In the genomic region with DNA sequence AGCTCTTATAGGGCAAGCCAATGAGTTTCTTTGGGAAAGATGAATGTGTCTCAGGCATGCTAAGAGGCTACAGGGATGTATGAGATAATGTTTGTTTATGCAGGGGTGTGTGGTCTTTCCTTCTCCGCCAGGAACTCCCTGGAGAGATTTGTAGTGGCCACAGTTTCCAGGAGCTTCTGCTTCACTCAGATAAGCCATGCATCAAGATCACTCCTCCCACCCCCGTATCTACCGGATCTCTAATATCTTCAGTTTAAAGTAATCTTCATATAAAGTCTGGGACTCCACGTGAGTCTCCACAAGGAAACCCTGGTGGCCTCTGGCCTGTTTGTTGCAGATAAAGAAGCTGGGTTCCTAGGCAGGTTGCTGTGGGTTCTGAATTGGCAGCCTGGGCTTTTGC, we compare ENCODE assay signal across 16 mouse cellular contexts. TPM values are rescaled to one million over a fixed set of nuclear protein-coding genes. Genes with fewer than 3 reads are reported as not detected.
DNase-seq lines count a peak whose midpoint lies in the region; ATAC-seq and TF ChIP-seq lines count a peak whose summit lies in the region.
"Had no signal": no experiment of that assay in that cellular context is flagged by ENCODE, and none has a peak within 500 bp of the region (broad histone marks: within the 10 kb centered on the region; RNA-seq: fewer than 3 reads in every experiment).

No protein-coding gene starts in this region.

- H3K36me3 ChIP-seq in lung, postnatal 0 days (ENCODE audit: insufficient read depth, low read length): no peaks in the 10 kb centered on the region
- H3K36me3 ChIP-seq in liver, embryonic 12.5 days: no peaks in the 10 kb centered on the region
- H3K36me3 ChIP-seq: heart, embryonic 15.5 days; limb, embryonic 15.5 days; midbrain, embryonic 13.5 days had no signal

- H3K4me1 ChIP-seq in lung, postnatal 0 days (ENCODE audit: insufficient read depth, low read depth, low read length): no peaks in the 10 kb centered on the region
- peaks cover 36% of the 10 kb centered on the region for H3K4me1 ChIP-seq in liver, embryonic 12.5 days
- H3K4me1 ChIP-seq: heart, embryonic 15.5 days; limb, embryonic 15.5 days; midbrain, embryonic 13.5 days had no signal

- H3K4me2 ChIP-seq in lung, postnatal 0 days (replicated peaks; ENCODE audit: low read depth, low read length): no peak overlapping the region
- peak overlapping the region; percentile 42 for H3K4me2 ChIP-seq in liver, embryonic 12.5 days
- H3K4me2 ChIP-seq: heart, embryonic 15.5 days; limb, embryonic 15.5 days; midbrain, embryonic 13.5 days had no signal

- intact Hi-C loops in heart, postnatal 14 days (cut with DNase I): no loop called here

- peak; percentile 74 for DNase-seq in heart, adult 11 months
- no peak for DNase-seq in heart, postnatal 14 days
- DNase-seq in lung, postnatal 0 days (ENCODE audit: low spot score): peak; percentile 46
- no peak for DNase-seq in lung, adult 18-20 months
- DNase-seq in urinary bladder, adult 18-20 months (ENCODE audit: low spot score in 2 of 2): no peak
- no peak for DNase-seq in retina, embryonic 14.5 days (ENCODE audit: low spot score)
- DNase-seq: cerebellum, adult 2 months had no signal

- H3K9ac ChIP-seq in lung, postnatal 0 days (replicated peaks; ENCODE audit: low read depth): no peak overlapping the region
- H3K9ac ChIP-seq in liver, embryonic 12.5 days: no peak overlapping the region
- H3K9ac ChIP-seq: heart, embryonic 15.5 days; limb, embryonic 15.5 days; midbrain, embryonic 13.5 days had no signal

- WGBS in lung, postnatal 0 days: 29% methylated on average over 4 of the region's 4 CpGs
- WGBS in liver, embryonic 12.5 days (ENCODE audit: insufficient replicate concordance): 18% methylated on average over 4 of the region's 4 CpGs

- no peaks in the 10 kb centered on the region for H3K27me3 ChIP-seq in lung, postnatal 0 days (replicated peaks; ENCODE audit: insufficient read depth, low read length)
- no peaks in the 10 kb centered on the region for H3K27me3 ChIP-seq in liver, embryonic 12.5 days (replicated peaks)
- H3K27me3 ChIP-seq: heart, embryonic 15.5 days; limb, embryonic 15.5 days; midbrain, embryonic 13.5 days had no signal

- ATAC-seq in lung, postnatal 0 days: peak; percentile 90
- peak; percentile 96 for ATAC-seq in liver, embryonic 12.5 days
- ATAC-seq in megakaryocyte-erythroid progenitor cell, adult 5-6 weeks (replicated peaks; ENCODE audit: low FRiP score, low TSS enrichment, poor library complexity, severe bottlenecking): peak; percentile 96
- ATAC-seq: midbrain, embryonic 13.5 days had no signal

- no peaks in the 10 kb centered on the region for H3K9me3 ChIP-seq in lung, postnatal 0 days (ENCODE audit: low read length)
- H3K9me3 ChIP-seq in liver, embryonic 12.5 days (replicated peaks): no peaks in the 10 kb centered on the region
- H3K9me3 ChIP-seq: heart, embryonic 15.5 days; limb, embryonic 15.5 days had no signal

- H3K4me3 ChIP-seq in lung, postnatal 0 days (ENCODE audit: low read depth, low read length): no peak overlapping the region
- H3K4me3 ChIP-seq in liver, embryonic 12.5 days: no peak overlapping the region
- H3K4me3 ChIP-seq: heart, embryonic 15.5 days; limb, embryonic 15.5 days; midbrain, embryonic 13.5 days had no signal

- no peak for TF ChIP-seq CTCF in lung, postnatal 0 days (IDR thresholded peaks at IDR 0.05)

- peak; percentile 53 for TF ChIP-seq EP300 in lung, postnatal 0 days (IDR thresholded peaks at IDR 0.05)

- 0 out of 2 replicates have a peak overlapping the region, but pooled peaks have one; percentile 14 for H3K27ac ChIP-seq in lung, postnatal 0 days (ENCODE audit: low read length)
- H3K27ac ChIP-seq in liver, embryonic 12.5 days: peak overlapping the region; percentile 82
- H3K27ac ChIP-seq: heart, embryonic 15.5 days; limb, embryonic 15.5 days; midbrain, embryonic 13.5 days had no signal

RNA-seq across cellular contexts. Expression of gene Dppa4, which starts 30.7 kb away (rescaled TPM):
- total RNA-seq in heart, postnatal 14 days (2021): not detected
- not detected in 2 replicates for polyA plus RNA-seq in lung, postnatal 0 days (2015; fragmentation: Nextera tagmentation; extraction: Ambion mirVana)
- polyA plus RNA-seq in liver, embryonic 12.5 days (2016; fragmentation: Nextera tagmentation; extraction: Ambion mirVana): 0.19 TPM in 1 of 2 replicates, not detected in the other
- total RNA-seq in megakaryocyte-erythroid progenitor cell, adult 5-6 weeks (2014; fragmentation: Nextera tagmentation): not detected in 2 replicates
- not detected in 2 replicates for total RNA-seq in megakaryocyte-erythroid progenitor cell, adult 5-6 weeks (2017)
- total RNA-seq: adrenal gland, postnatal 4 days; left cerebral cortex, adult 18-20 months had no signal
- polyA plus RNA-seq: cerebellum, adult 2 months; heart, embryonic 15.5 days; large intestine, adult 2 months; limb, embryonic 15.5 days; midbrain, embryonic 13.5 days; small intestine, adult 2 months had no signal

RNA-seq across cellular contexts. Expression of gene Dppa2, which starts 50.9 kb away (rescaled TPM):
- total RNA-seq in heart, postnatal 14 days (2021): not detected
- polyA plus RNA-seq in lung, postnatal 0 days (2015; fragmentation: Nextera tagmentation; extraction: Ambion mirVana): 0.07 TPM in 1 of 2 replicates, not detected in the other
- not detected in 2 replicates for polyA plus RNA-seq in liver, embryonic 12.5 days (2016; fragmentation: Nextera tagmentation; extraction: Ambion mirVana)
- not detected in 2 replicates for total RNA-seq in megakaryocyte-erythroid progenitor cell, adult 5-6 weeks (2014; fragmentation: Nextera tagmentation)
- total RNA-seq in megakaryocyte-erythroid progenitor cell, adult 5-6 weeks (2017): not detected in 2 replicates
- total RNA-seq: adrenal gland, postnatal 4 days; left cerebral cortex, adult 18-20 months had no signal
- polyA plus RNA-seq: heart, embryonic 15.5 days; large intestine, adult 2 months; limb, embryonic 15.5 days; midbrain, embryonic 13.5 days; small intestine, adult 2 months had no signal

Comparison
In these comparisons a context has a peak if more than half of its experiments do, and no peak if none do; other contexts are left out.
1. DNase-seq: peak in heart, adult 11 months (single experiment) and lung, postnatal 0 days (single experiment); none in heart, postnatal 14 days (0 of 2), lung, adult 18-20 months (0 of 2), urinary bladder, adult 18-20 months (0 of 2) and retina, embryonic 14.5 days (single experiment).
2. Peak in every context shown above with its lines, with median percentiles within 50 percentile points of each other: ATAC-seq.